In the genomic region with DNA sequence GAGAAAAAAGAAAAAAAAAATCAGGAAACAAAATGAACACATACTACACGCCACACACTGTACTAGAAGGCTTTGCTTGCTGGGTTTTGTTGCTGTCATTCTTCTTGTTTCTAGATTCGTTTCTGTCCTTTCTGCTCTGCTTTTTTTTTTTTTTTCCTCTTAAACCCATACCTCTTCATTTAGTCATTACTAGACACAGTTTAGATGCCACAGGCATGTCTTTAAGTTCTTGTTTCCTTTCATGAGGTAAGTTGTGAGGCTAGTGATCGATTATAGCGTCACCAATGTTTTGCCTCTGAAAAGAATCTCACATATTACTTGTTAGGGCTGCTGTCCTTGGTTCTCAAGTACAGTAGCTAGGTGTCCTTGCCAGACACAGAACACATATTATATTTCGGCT, we compare ENCODE assay signal across 30 mouse cellular contexts.
DNase-seq lines count a peak whose midpoint lies in the region; ATAC-seq and TF ChIP-seq lines count a peak whose summit lies in the region.
"Had no signal": no experiment of that assay in that cellular context is flagged by ENCODE, and none has a peak within 500 bp of the region (broad histone marks: within the 10 kb centered on the region; RNA-seq: fewer than 3 reads in every experiment).

No protein-coding gene starts in this region.

- ATAC-seq in inflammation-experienced regulatory T-cells, adult 6 months = peak; percentile 9
- ATAC-seq: forebrain, embryonic 15.5 days; hindbrain, postnatal 0 days; intestine, embryonic 15.5 days; Patski had no signal

- no peak overlapping the region for H3K9ac ChIP-seq in MEL (ENCODE audit: control insufficient read depth, low read depth, low read length, poor library complexity, severe bottlenecking)
- H3K9ac ChIP-seq: embryonic facial prominence, embryonic 13.5 days; forebrain, embryonic 12.5 days; forebrain, embryonic 15.5 days; heart, embryonic 13.5 days; hindbrain, embryonic 14.5 days; intestine, embryonic 15.5 days had no signal

- TF ChIP-seq POLR2A in MEL (IDR thresholded peaks at IDR 0.05; ENCODE audit: control insufficient read depth in 1 of 2, insufficient read depth in 1 of 2, low read depth in 1 of 2, low read length in 2 of 2, poor library complexity in 1 of 2) = no peak

- no peak for TF ChIP-seq RAD21 in MEL (IDR thresholded peaks at IDR 0.05; ENCODE audit: low read depth, low read length)

- no peaks in the 10 kb centered on the region for H3K9me3 ChIP-seq in MEL (replicated peaks; ENCODE audit: insufficient read depth, low read length)
- H3K9me3 ChIP-seq: embryonic facial prominence, embryonic 10.5 days; embryonic facial prominence, embryonic 13.5 days; forebrain, embryonic 12.5 days; forebrain, embryonic 15.5 days; heart, embryonic 13.5 days; intestine, embryonic 15.5 days had no signal

- no peak overlapping the region for H3K4me3 ChIP-seq in MEL (ENCODE audit: control insufficient read depth in 1 of 2, insufficient read depth in 1 of 2, low read depth in 2 of 2, low read length in 2 of 2)
- H3K4me3 ChIP-seq: embryonic facial prominence, embryonic 10.5 days; embryonic facial prominence, embryonic 13.5 days; erythroblast, embryonic 14.5 days; forebrain, embryonic 12.5 days; forebrain, embryonic 15.5 days; gastrocnemius, adult 2 months; heart, embryonic 13.5 days; intestine, embryonic 15.5 days had no signal

- TF ChIP-seq CTCF in MEL (IDR thresholded peaks at IDR 0.05 in 2 of 3, conservative IDR thresholded peaks at IDR 0.05 in 1 of 3; ENCODE audit: control insufficient read depth in 1 of 3, insufficient read depth in 1 of 3, low read depth in 2 of 3, low read length in 3 of 3, poor library complexity in 1 of 3, severe bottlenecking in 1 of 3) = no peak

- no peaks in the 10 kb centered on the region for H3K27me3 ChIP-seq in MEL (ENCODE audit: control insufficient read depth in 1 of 2, insufficient read depth in 2 of 2, low read length in 2 of 2)
- H3K27me3 ChIP-seq: embryonic facial prominence, embryonic 13.5 days; forebrain, embryonic 12.5 days; forebrain, embryonic 15.5 days; heart, embryonic 13.5 days; intestine, embryonic 15.5 days; Patski had no signal

- peaks cover 9 to 40% of the 10 kb centered on the region in 2 experiments for H3K4me1 ChIP-seq in MEL (ENCODE audit: control insufficient read depth in 1 of 2, insufficient read depth in 2 of 2, low read length in 2 of 2)

- H3K27ac ChIP-seq in MEL (ENCODE audit: control insufficient read depth, low read depth, low read length) = no peak overlapping the region
- H3K27ac ChIP-seq: embryonic facial prominence, embryonic 13.5 days; forebrain, embryonic 12.5 days; forebrain, embryonic 15.5 days; gastrocnemius, adult 2 months; heart, embryonic 13.5 days; hindbrain, embryonic 14.5 days; hindbrain, postnatal 0 days; intestine, embryonic 15.5 days had no signal

- H3K36me3 ChIP-seq in MEL (ENCODE audit: control insufficient read depth in 1 of 2, insufficient read depth in 2 of 2, low read length in 2 of 2) = peaks cover 0 to 44% of the 10 kb centered on the region in 2 experiments; a peak in 2 of 4 replicates
- H3K36me3 ChIP-seq: embryonic facial prominence, embryonic 10.5 days; embryonic facial prominence, embryonic 13.5 days; forebrain, embryonic 12.5 days; forebrain, embryonic 15.5 days; heart, embryonic 13.5 days; intestine, embryonic 15.5 days had no signal

- DNase-seq in 3T3-L1 (ENCODE audit: low read depth, low spot score) = peak; percentile 11
- peak; percentile 56 for DNase-seq in CD4-positive, CD25-positive, alpha-beta regulatory T cell, adult 2 months (ENCODE audit: low read depth, low spot score)
- DNase-seq in MEL (ENCODE audit: low read depth, low spot score) = no peak
- no peak for DNase-seq in yolk sac, embryonic 10.5 days (ENCODE audit: low spot score)
- DNase-seq in gastrocnemius, postnatal 10 days = no peak
- no peak for DNase-seq in left cerebral cortex, adult 8-10 months (ENCODE audit: low spot score in 2 of 2)
- DNase-seq: adrenal gland, adult 8-10 months; adrenal gland, postnatal 25 days; cerebellum, adult 11-12 months; cerebellum, adult 8-10 months; cerebellum, postnatal 10 days; cerebellum, postnatal 36 days; embryo, embryonic 11 days; gastrocnemius, adult 2 months; gastrocnemius, postnatal 25 days; heart, adult 18-20 months; heart, postnatal 14 days; heart, postnatal 4 days; kidney, adult 11 months had no signal

- TF ChIP-seq EP300 in MEL (IDR thresholded peaks at IDR 0.05; ENCODE audit: low read depth in 1 of 2, low read length in 2 of 2) = no peak

- no peaks in the 10 kb centered on the region for H3K79me2 ChIP-seq in MEL (ENCODE audit: control insufficient read depth, insufficient read depth, low read length, poor library complexity)

TF ChIP-seq in MEL, 35 proteins besides CTCF, POLR2A, EP300 and RAD21:
- TF ChIP-seq ZNF384 (IDR thresholded peaks at IDR 0.05; ENCODE audit: low read depth, low read length) (peak; percentile 39; the same call in 1 of the 2 replicates), TCF12 (IDR thresholded peaks at IDR 0.05; ENCODE audit: low read depth, low read length) (no peak)

Comparison
In these comparisons a context has a peak if more than half of its experiments do, and no peak if none do; other contexts are left out.
1. DNase-seq: peak in 3T3-L1 (single experiment) and CD4-positive, CD25-positive, alpha-beta regulatory T cell, adult 2 months (single experiment); none in MEL (single experiment), yolk sac, embryonic 10.5 days (single experiment), gastrocnemius, postnatal 10 days (single experiment) and left cerebral cortex, adult 8-10 months (0 of 2).